Mouse (Mus musculus) neural tube, embryonic 15.5 days (tissue): ENCODE data around the gene Prickle4. TPM values are rescaled to one million over a fixed set of nuclear protein-coding genes. Genes with fewer than 3 reads are reported as not detected.

Experiments used
- ATAC-seq: fragments of 200-750 bp; cut with Nextera tagmentation; 2 replicates; pipeline ENCODE4 v1.8.0; 2017; ENCODE audit warnings: mild to moderate bottlenecking, moderate TSS enrichment, moderate library complexity; ENCODE audit not compliant: low FRiP score
- H3K27ac ChIP-seq: fragments of 300-500 bp; sonication (generic); replicated peaks from 2 replicates; pipeline ENCODE4 v1.5.1; 2015; ENCODE audit warnings: mild to moderate bottlenecking, inconsistent platforms
- H3K27me3 ChIP-seq: fragments of 300-500 bp; sonication (generic); replicated peaks from 2 replicates; pipeline ENCODE4 v1.6.1; 2015; ENCODE audit warnings: inconsistent platforms
- H3K36me3 ChIP-seq: fragments of 300-500 bp; sonication (generic); 2 replicates; pipeline ENCODE4 v1.6.1; 2015; ENCODE audit warnings: inconsistent platforms
- H3K4me1 ChIP-seq: fragments of 300-500 bp; sonication (generic); 2 replicates; pipeline ENCODE4 v1.6.1; 2015; ENCODE audit warnings: inconsistent platforms
- H3K4me2 ChIP-seq: fragments of 300-500 bp; sonication (generic); 2 replicates; pipeline ENCODE4 v1.6.1; 2015; ENCODE audit warnings: inconsistent platforms, mild to moderate bottlenecking, moderate library complexity
- H3K4me3 ChIP-seq: fragments of 300-500 bp; sonication (generic); replicated peaks from 2 replicates; pipeline ENCODE4 v1.5.1; 2015; ENCODE audit warnings: mild to moderate bottlenecking, inconsistent platforms
- H3K9ac ChIP-seq: fragments of 300-500 bp; sonication (generic); replicated peaks from 2 replicates; pipeline ENCODE4 v1.6.1; 2015; ENCODE audit warnings: mild to moderate bottlenecking, inconsistent platforms
- H3K9me3 ChIP-seq: fragments of 300-500 bp; sonication (generic); replicated peaks from 2 replicates; pipeline ENCODE4 v1.6.1; 2016; ENCODE audit warnings: inconsistent platforms
- WGBS: fragments of 180-500 bp; shearing (Covaris S2); methylation state at CpG from one replicate; pipeline ENCODE4 v1.1.7; 2015; ENCODE audit warnings: mixed read lengths; 5-methylcytosine and 5-hydroxymethylcytosine counted together
- polyA plus RNA-seq: library from polyadenylated mRNA; unstranded; fragments of >200 nt; fragmentation: Nextera tagmentation; extraction: Ambion mirVana; gene quantifications from 2 replicates; pipeline ENCODE4 v1.2.1, GENCODE M21; 2015

Gene Prickle4
- 1.1 and 2.6 TPM in 2 replicates for polyA plus RNA-seq

GRCm38 (mm10) chr17:47694503-47695336 is at the start of gene Prickle4:
Gene Prickle4, minus strand, starts transcription at chr17:47694736.
- H3K36me3 ChIP-seq: peaks cover 12% of the 10 kb centered on the region; the same call in 1 of the 2 replicates
- under 1% methylated on average over 80 of the region's 82 CpGs for WGBS
- peak within 1 kb of the TSS; percentile 88 for H3K9ac ChIP-seq
- peak within 1 kb of the TSS; percentile 87 for H3K4me2 ChIP-seq
- H3K4me3 ChIP-seq: peak within 1 kb of the TSS; percentile 77
- peak within 1 kb of the TSS; percentile 88 for H3K27ac ChIP-seq
- ATAC-seq: peak; percentile 94
- peaks cover 30% of the 10 kb centered on the region for H3K4me1 ChIP-seq
- no peaks in the 10 kb centered on the region for H3K27me3 ChIP-seq
- no peaks in the 10 kb centered on the region for H3K9me3 ChIP-seq

DNA sequence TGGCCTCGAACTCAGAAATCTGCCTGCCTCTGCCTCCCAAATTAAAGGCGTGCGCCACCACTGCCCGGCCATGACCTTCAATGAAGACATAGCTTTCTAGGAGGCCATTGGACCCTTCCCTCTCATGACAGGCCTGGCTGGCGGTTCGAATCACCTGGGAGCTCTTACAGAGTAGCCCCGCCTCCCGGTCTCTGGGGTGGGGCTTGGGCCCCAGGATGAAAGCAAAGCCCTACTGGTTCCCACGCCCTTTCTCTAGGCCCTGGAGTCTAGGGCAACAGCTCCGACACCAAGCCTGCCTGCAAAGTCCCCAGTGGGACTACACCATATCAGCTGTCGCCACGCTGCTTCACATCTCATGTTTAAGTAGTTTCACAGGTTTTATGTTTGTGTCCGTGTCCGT is 49.5 kb upstream of the Prickle4 start:
- Histone ChIP-seq H3K9ac (no peak overlapping the region), H3K9me3 (no peaks in the 10 kb centered on the region), H3K27me3 (peaks cover 5% of the 10 kb centered on the region; the same call in 1 of the 2 replicates), H3K4me1 (peaks cover 5% of the 10 kb centered on the region), H3K4me3 (no peak overlapping the region), H3K4me2 (no peak overlapping the region), H3K27ac (no peak overlapping the region), H3K36me3 (no peaks in the 10 kb centered on the region)
- WGBS: 94% methylated on average over 14 of the region's 14 CpGs
- no peak for ATAC-seq

GRCm38 (mm10) chr17:47742991-47743734 is 48.6 kb upstream of the Prickle4 start:
- no peaks in the 10 kb centered on the region for H3K36me3 ChIP-seq
- H3K27me3 ChIP-seq: peaks cover 13% of the 10 kb centered on the region
- peaks cover 14% of the 10 kb centered on the region for H3K4me1 ChIP-seq
- WGBS: 50% methylated on average over 16 of the region's 16 CpGs
- H3K4me2 ChIP-seq: no peak overlapping the region
- ATAC-seq: no peak
- H3K9ac ChIP-seq: no peak overlapping the region
- no peak overlapping the region for H3K27ac ChIP-seq
- H3K9me3 ChIP-seq: no peaks in the 10 kb centered on the region
- H3K4me3 ChIP-seq: no peak overlapping the region

- Histone ChIP-seq H3K27ac (no peak overlapping the region), H3K9ac (no peak overlapping the region), H3K36me3 (no peaks in the 10 kb centered on the region), H3K27me3 (peaks cover 22% of the 10 kb centered on the region), H3K4me3 (no peak overlapping the region), H3K9me3 (no peaks in the 10 kb centered on the region), H3K4me2 (no peak overlapping the region), H3K4me1 (peaks cover 26% of the 10 kb centered on the region)
- WGBS: 48% methylated on average over 2 of the region's 2 CpGs
- ATAC-seq: no peak
Measured at GRCm38 (mm10) chr17:47740186-47740585, 45.6 kb upstream of the Prickle4 start.

- Histone ChIP-seq H3K27me3 (peaks cover 22% of the 10 kb centered on the region), H3K4me2 (peak overlapping the region; percentile 96), H3K9ac (0 out of 2 replicates have a peak overlapping the region, but pooled peaks have one; percentile 17), H3K27ac (peak overlapping the region; percentile 29; the same call in 1 of the 2 replicates), H3K36me3 (no peaks in the 10 kb centered on the region), H3K4me1 (peaks cover 26% of the 10 kb centered on the region), H3K9me3 (no peaks in the 10 kb centered on the region), H3K4me3 (peak overlapping the region; percentile 65)
- ATAC-seq: no peak
- 5% methylated on average over 20 of the region's 20 CpGs for WGBS
Measured at GRCm38 (mm10) chr17:47738879-47739798, 44.6 kb upstream of the Prickle4 start.

- H3K9me3 ChIP-seq: no peaks in the 10 kb centered on the region
- H3K4me1 ChIP-seq: peaks cover 26% of the 10 kb centered on the region
- H3K9ac ChIP-seq: peak overlapping the region; percentile 48; the same call in 1 of the 2 replicates
- peaks cover 22% of the 10 kb centered on the region for H3K27me3 ChIP-seq
- WGBS: under 1% methylated on average over 47 of the region's 61 CpGs
- peak overlapping the region; percentile 65 for H3K4me3 ChIP-seq
- H3K4me2 ChIP-seq: peak overlapping the region; percentile 96
- peak overlapping the region; percentile 39 for H3K27ac ChIP-seq
- no peaks in the 10 kb centered on the region for H3K36me3 ChIP-seq
- ATAC-seq: peak; percentile 21
Measured at GRCm38 (mm10) chr17:47738066-47738878, 43.7 kb upstream of the Prickle4 start.

DNA sequence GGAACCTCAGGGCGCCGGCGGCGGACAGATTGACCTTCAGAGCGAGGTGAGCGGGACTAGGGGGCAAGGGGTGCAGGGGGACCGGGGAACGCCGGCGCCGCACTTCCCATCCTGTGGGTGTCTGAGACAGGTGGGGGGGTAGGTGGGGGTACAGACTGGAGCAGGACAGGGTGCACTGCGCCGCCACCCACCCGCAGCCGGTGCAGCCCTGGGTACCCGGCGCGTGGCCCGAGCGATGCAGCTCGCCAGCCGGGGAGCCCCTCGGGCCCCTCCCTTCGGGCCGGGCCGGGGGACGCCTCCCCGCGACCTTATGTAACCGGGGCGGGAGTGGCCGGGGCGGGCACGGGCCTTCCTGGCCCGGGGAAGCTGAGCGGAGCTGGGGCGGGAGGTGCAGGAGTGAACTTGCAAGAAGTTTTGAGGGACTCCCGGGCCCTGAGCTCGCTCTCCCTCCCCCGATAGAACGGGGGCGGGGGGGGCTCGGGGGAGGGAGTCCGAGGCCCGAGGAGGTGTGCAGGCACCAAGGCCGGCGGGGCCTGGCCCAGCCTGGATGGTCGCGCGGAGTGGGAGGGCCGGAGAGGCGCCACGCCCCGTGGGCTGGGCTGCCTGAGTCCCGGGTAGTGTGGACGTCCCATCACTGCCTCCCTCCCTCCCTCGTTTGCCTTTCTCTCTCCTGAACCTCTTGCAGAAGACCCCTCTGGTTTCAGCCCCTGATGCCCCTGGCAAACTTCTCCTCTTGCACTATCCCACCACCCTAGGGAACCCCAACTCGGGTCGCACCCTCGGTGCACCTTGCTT is 42.9 kb upstream of the Prickle4 start:
- ATAC-seq: peak; percentile 71
- WGBS: 1% methylated on average over 45 of the region's 60 CpGs

DNA sequence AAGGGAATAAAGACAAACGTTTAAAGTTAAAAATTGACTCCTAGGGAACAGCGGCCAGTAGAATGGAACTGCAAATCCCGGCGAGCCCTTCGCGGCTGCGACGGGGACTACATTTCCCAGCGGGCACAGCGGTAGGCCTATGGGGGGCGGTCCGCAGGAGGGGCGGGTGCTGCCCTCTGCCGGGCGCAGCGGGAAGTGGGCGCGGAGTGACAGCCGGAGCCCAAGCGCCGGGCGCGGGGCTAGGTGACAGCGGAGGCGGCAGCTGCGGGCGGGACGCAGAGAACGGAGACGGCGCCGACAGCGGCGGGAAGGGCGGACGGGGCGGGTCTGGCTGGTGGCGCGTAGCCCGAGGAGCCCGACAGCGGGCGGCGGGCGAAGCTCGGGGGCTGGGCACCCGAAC is 42.3 kb upstream of the Prickle4 start, which contains the start of gene Tfeb:
Tfeb (plus strand) TSS at position 175 of the 400 bp plus-strand sequence.
- peak within 1 kb of the TSS; percentile 54 for H3K27ac ChIP-seq
- WGBS: 1% methylated on average over 44 of the region's 47 CpGs
- H3K4me1 ChIP-seq: peaks cover 26% of the 10 kb centered on the region
- peak; percentile 73 for ATAC-seq
- no peaks in the 10 kb centered on the region for H3K36me3 ChIP-seq
- peak within 1 kb of the TSS; percentile 53 for H3K9ac ChIP-seq
- H3K9me3 ChIP-seq: no peaks in the 10 kb centered on the region
- H3K4me3 ChIP-seq: peak within 1 kb of the TSS; percentile 65
- peak within 1 kb of the TSS; percentile 96 for H3K4me2 ChIP-seq
- peaks cover 21% of the 10 kb centered on the region for H3K27me3 ChIP-seq

More for the DNA sequence above, 42.9 kb upstream of the Prickle4 start:
- H3K4me3 ChIP-seq: peak overlapping the region; percentile 65
- peak overlapping the region; percentile 54 for H3K27ac ChIP-seq
- peak overlapping the region; percentile 96 for H3K4me2 ChIP-seq
- peaks cover 22% of the 10 kb centered on the region for H3K27me3 ChIP-seq
- H3K9ac ChIP-seq: peak overlapping the region; percentile 53
- H3K36me3 ChIP-seq: no peaks in the 10 kb centered on the region
- peaks cover 26% of the 10 kb centered on the region for H3K4me1 ChIP-seq
- no peaks in the 10 kb centered on the region for H3K9me3 ChIP-seq

DNA sequence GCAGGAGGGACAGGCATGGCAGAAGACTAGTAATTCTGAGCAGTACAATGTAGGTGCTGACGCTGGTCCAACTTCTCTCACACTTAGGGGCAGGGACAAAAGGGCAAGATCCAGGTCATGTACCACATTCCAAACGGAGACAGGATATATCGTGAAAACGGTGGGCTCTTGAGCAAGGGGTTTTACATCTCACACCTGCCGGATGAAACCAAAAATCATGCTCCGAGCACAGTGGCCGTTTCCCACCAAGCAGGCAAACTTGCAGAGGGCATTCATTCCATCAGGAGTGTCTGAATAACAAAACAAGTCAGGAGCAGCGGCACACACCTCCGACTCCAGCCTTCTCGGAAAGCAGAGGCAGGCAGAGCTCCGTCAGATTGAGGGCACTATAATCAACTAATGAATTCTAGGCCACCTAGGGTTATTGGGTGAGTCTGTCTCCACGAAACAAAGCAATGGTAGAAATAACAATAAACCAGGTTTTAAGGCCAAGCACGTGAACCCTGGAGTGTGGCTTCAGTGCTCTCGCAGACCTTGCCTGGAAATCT is 41.1 kb upstream of the Prickle4 start:
- Histone ChIP-seq H3K27ac (no peak overlapping the region), H3K4me1 (peaks cover 26% of the 10 kb centered on the region), H3K36me3 (no peaks in the 10 kb centered on the region), H3K27me3 (peaks cover 18% of the 10 kb centered on the region), H3K9me3 (no peaks in the 10 kb centered on the region), H3K4me2 (no peak overlapping the region), H3K9ac (no peak overlapping the region), H3K4me3 (no peak overlapping the region)
- 70% methylated on average over 14 of the region's 14 CpGs for WGBS
- ATAC-seq: no peak
